Mouse (Mus musculus) macrophage (primary cell): ENCODE data around the gene Spata18. TPM values are rescaled to one million over a fixed set of nuclear protein-coding genes. Genes with fewer than 3 reads are reported as not detected.

Source experiments
- H3K27ac ChIP-seq: fragments of 350-480 bp; formaldehyde crosslinking; 2 replicates; pipeline ENCODE4 v1.9.0; 2021
- H3K36me3 ChIP-seq: fragments of 350-480 bp; formaldehyde crosslinking; 2 replicates; pipeline ENCODE4 v1.9.0; 2021; ENCODE audit errors: inconsistent target
- H3K4me3 ChIP-seq: fragments of 350-480 bp; formaldehyde crosslinking; 2 replicates; pipeline ENCODE4 v1.9.0; 2021; ENCODE audit errors: inconsistent target
- H3K79me2 ChIP-seq: fragments of 350-480 bp; formaldehyde crosslinking; 2 replicates; pipeline ENCODE4 v1.9.0; 2021; ENCODE audit errors: inconsistent target
- WGBS: methylation state at CpG from one replicate; pipeline ENCODE4 v1.1.7; 2026; ENCODE audit warnings: inconsistent platforms; ENCODE audit not compliant: missing documents; 5-methylcytosine and 5-hydroxymethylcytosine counted together
- polyA plus RNA-seq: library from polyadenylated mRNA; stranded (reverse); fragments of 250-400 nt; gene quantifications from 3 replicates; pipeline ENCODE4 v1.2.4, GENCODE M21; 2018; ENCODE audit warnings: inconsistent platforms
- total RNA-seq, 78 experiments: library from RNA; depleted of rRNA; stranded (reverse); fragments of 250-400 nt; gene quantifications; 1 replicate in 9 of 78; 2 replicates in 24 of 78; 3 replicates in 43 of 78; 4 replicates in 2 of 78; pipeline ENCODE4 v1.2.4; 2018; ENCODE audit warnings: inconsistent platforms in 56 of 78

Spata18 gene
- total RNA-seq (2018; cell fraction: chromatin; rRNA removed), result not detected
- total RNA-seq (2018; cell fraction: cytosol; rRNA removed), result not detected
- not detected for total RNA-seq (2018; cell fraction: nucleus; rRNA removed)
- not detected in 3 replicates for polyA plus RNA-seq

DNA sequence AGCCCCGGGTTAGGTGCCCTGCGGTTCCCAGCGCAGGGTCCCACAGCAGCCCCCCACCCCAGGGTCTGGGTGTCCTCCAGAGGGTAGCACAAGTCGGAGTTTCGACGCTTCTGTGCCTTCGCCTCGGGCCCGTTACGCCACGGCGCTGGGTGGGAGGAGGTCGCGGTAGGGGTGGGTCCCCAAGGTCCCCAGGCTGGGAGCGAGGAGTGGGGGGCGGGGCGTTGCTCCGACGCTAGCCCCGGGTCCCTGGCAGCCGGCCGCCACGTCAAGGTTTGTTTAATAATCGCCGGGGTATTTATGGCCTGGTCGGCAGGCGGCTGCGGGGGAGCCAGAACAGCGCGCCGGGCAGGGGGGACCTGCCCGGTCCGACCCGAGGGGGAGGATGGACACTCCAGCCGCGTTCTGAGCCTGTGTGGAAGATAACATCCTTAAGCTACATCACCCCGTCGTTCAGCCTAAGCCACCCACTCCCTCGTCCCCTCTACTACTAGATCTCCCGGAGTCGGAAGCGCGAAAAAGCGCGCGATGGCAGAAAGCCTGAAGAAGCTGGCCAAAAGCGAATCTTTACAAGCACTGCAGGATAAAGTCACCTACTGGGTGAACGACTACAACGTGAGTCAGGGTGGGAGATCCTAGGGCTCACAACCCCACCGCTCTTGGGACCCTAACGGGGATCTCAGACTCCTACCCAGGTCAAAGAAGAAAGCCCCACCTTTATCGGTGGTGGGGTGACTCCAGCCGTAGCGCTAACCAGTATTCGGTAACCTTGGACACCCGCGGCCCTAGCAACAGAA lies at the start of gene Spata18:
TSS of gene Spata18 (plus strand) at position 319 of the 794 bp plus-strand sequence.
- no peaks in the 10 kb centered on the region; the same call in 1 of the 2 replicates for H3K79me2 ChIP-seq
- WGBS, result 1% methylated on average over 55 of the region's 57 CpGs
- H3K4me3 ChIP-seq, result peak within 1 kb of the TSS; percentile 59
- no peak within 1 kb of the TSS for H3K27ac ChIP-seq
- H3K36me3 ChIP-seq, result no peaks in the 10 kb centered on the region

DNA sequence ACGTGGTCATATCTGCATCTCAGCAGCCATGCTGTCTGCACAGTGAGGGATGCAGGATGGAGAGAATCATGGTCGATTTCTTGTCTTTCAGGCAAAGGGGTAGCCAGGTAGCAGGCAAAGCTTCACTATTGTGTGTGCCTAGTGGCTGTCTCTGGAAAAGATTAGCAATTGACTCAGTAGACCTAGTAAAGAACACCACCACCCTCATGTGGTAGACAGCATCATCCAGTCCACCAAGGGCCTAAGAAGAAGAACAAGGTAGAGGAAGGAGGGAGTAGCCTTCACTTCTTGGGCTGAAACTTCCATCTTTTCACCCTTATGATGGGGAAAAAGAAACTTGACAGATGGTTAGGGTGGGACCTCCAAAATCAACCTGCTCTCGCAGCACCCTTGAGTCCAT lies 48.3 kb upstream of the Spata18 start:
- WGBS, result 78% methylated on average over 3 of the region's 3 CpGs
- H3K4me3 ChIP-seq, result no peak overlapping the region
- no peaks in the 10 kb centered on the region for H3K79me2 ChIP-seq
- no peaks in the 10 kb centered on the region for H3K36me3 ChIP-seq
- no peak overlapping the region for H3K27ac ChIP-seq

DNA sequence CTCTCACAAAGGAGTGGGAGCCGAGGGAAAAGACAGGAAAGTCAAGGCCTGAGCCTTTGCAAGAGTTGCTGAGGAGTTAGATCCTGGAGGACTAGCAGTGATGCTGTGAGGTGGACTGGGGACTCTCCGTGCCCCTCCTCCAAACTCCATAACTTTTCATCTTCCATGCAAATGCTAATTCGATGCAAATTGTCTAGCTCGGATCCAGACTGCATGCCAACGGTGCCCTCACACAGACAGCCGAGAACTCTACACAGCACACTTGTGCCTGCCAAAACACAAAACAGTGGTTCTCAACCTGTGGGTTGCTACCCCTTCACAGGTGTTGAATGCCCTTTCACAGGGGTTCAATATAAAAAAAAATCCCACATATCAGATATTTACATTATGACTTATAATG lies 46.6 kb upstream of the Spata18 start:
- Histone ChIP-seq H3K27ac (no peak overlapping the region), H3K4me3 (no peak overlapping the region), H3K79me2 (no peaks in the 10 kb centered on the region), H3K36me3 (no peaks in the 10 kb centered on the region)
- WGBS, result 94% methylated on average over 6 of the region's 6 CpGs

DNA sequence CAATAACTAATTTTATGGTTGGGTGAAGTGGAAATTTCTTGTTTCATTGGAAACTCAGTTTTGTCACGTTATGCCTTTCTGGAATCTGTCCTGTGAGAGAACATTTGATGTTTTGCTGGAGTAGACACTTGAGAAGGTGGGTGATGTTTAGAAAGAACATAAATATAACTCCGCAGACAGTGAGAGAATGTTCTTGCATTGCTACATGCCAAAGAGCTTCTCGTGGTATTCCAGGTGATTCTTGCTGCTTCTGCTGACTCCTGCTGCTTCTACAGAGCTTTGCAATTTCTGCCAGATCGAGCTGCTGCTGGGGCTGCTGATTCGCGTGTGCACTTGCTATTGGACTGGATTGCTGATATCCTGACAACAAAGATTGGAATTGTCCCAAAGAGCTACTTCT lies 46.2 kb upstream of the Spata18 start:
- Histone ChIP-seq H3K79me2 (no peaks in the 10 kb centered on the region), H3K4me3 (no peak overlapping the region), H3K27ac (no peak overlapping the region), H3K36me3 (no peaks in the 10 kb centered on the region)
- WGBS, result 96% methylated on average over 6 of the region's 6 CpGs

DNA sequence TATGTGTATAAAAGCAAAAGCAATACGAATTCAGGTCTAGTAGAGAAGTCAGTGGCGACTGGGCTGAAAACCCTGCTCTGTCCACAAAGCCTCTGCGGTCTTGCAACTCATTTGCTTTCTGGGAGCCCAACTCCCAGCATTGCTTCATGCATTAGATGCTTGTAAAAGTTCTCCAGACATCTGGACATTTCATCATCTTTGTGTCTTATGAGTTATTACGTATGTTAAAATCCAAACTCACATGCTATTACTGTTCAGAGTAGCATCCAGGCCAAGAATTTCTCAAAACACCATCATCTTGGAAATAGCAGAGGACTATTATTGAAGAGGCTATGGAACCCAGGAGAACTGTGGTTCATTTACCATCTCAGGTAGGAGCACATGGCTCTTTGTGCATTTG lies 40.1 kb upstream of the Spata18 start:
- Histone ChIP-seq H3K36me3 (no peaks in the 10 kb centered on the region), H3K27ac (no peak overlapping the region), H3K79me2 (no peaks in the 10 kb centered on the region), H3K4me3 (no peak overlapping the region)
- WGBS, result 89% methylated on average over 4 of the region's 4 CpGs

DNA sequence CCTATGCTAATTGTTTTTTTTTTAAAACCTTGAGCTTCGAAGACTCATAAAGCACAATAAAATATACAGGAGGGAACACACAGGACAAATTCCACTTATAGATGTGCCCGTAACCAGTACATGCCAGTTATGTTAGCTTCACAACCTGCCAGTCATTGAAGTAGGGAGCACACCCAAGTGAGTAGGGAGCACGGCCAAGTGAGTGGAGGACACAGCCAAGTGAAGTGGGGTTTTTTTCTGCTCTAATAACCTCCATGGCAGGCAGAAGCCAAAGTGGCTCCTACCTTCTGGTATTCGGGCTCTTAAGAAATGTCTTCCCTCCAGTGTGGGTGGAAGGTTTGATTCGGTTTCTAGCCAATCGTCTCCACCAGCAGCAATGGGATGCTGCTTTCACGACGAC lies 37.9 kb upstream of the Spata18 start:
- WGBS, result 93% methylated on average over 8 of the region's 8 CpGs
- no peak overlapping the region for H3K27ac ChIP-seq
- no peaks in the 10 kb centered on the region for H3K36me3 ChIP-seq
- no peaks in the 10 kb centered on the region for H3K79me2 ChIP-seq
- H3K4me3 ChIP-seq, result no peak overlapping the region

DNA sequence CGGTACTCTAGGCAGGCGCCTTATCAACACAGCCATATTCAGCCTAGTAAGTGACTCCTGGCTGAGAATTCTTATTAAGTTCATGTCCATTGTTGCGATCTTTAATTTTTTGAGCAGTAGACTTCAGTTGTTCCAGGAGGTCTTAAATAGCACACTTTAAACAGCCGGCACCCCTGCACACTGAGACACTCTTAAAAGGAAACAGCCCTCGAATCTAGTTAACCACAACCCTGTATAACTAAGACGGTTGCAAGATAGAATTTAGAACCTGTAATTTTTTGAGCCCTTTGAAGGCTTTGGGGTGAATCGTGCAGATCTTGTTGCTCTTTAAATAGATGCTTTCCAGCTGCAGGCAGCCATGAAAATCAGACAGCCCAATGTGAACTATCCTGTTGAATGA lies 36.0 kb upstream of the Spata18 start:
- Histone ChIP-seq H3K27ac (no peak overlapping the region), H3K4me3 (no peak overlapping the region), H3K79me2 (no peaks in the 10 kb centered on the region), H3K36me3 (no peaks in the 10 kb centered on the region)
- 21% methylated on average over 7 of the region's 7 CpGs for WGBS

DNA sequence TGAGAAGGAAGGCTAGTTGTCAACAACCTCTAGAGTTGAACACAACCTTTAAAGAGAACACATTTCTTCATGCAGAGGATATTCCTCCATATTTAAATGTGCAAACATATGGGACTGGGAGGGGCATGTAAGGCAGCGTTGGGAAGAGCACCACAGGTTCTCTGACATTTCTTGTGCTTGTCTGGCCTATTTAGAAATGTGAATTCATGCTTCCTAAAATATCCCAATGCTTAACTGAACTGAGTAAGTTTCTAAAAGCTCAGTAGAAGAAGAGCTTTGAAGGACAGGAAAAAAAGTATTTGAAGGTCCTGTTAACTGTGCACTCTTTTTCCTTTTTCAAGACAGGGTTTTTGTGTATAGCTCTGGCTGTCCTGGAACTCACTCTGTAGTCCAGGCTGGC lies 32.2 kb upstream of the Spata18 start:
- no peak overlapping the region for H3K27ac ChIP-seq
- no peaks in the 10 kb centered on the region for H3K36me3 ChIP-seq
- no peaks in the 10 kb centered on the region for H3K79me2 ChIP-seq
- no peak overlapping the region for H3K4me3 ChIP-seq
- WGBS, result 79% methylated on average over 1 of the region's 1 CpGs

DNA sequence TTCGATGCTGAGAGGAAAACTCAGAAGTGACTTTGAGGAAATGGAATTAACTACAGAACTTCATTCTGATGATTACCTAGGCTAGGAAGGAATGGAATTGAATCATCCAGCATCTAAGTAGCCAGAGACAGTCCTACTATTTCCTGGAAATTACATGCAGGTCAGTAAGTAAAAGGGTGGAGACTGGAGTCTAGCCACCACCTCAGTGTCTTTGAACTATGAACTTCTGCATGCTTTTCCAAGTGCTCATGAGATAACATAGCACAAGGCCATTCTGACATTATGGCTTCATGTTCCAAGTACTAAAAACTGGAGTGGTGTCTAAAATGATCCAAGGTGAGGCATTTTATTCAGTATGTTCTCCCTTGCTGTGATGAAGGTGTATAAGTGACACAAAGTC lies 25.7 kb upstream of the Spata18 start:
- H3K4me3 ChIP-seq, result no peak overlapping the region
- H3K79me2 ChIP-seq, result no peaks in the 10 kb centered on the region
- H3K36me3 ChIP-seq, result no peaks in the 10 kb centered on the region
- WGBS, result 71% methylated on average over 1 of the region's 1 CpGs
- no peak overlapping the region for H3K27ac ChIP-seq

DNA sequence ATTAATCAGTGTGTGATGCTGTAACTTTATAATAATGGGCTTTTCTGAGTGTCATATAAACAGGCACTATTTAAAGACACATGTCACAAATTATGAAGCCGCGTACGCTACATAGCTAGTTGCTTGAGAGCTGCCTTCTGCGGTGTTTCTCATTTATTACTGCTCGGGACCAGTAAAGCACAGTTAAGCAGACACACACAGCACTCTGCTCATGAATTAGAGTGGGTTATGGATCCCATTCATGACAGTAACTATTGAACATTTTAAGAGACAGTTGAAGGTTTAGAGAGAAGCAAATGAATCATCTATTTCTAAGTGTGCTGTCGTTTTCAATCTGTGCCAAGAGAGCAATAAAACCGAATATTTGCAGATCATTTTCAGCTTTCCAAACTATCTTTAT lies 24.3 kb upstream of the Spata18 start:
- Histone ChIP-seq H3K36me3 (no peaks in the 10 kb centered on the region), H3K27ac (no peak overlapping the region), H3K4me3 (no peak overlapping the region), H3K79me2 (no peaks in the 10 kb centered on the region)
- 98% methylated on average over 7 of the region's 7 CpGs for WGBS

DNA sequence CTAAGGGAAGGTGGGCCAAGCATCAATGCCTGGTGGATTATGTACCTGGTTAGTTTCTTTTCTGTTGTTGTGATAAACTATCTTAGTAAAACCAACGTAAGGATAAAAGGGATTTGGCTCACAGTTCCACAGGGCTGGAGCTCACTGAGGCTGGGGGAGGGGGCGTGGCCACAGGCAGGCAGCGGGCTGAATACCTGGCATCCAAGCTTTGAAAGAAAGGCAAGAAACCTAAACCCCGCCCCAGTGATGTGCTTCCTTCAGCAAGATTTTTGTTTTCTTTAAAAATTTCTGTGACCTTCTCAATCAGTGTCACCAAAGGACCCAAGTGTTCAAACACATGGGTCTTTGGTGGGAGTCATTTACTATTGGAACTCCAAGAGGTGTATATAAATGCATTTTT lies 23.6 kb upstream of the Spata18 start:
- 95% methylated on average over 4 of the region's 4 CpGs for WGBS
- H3K27ac ChIP-seq, result no peak overlapping the region
- H3K4me3 ChIP-seq, result no peak overlapping the region
- H3K79me2 ChIP-seq, result no peaks in the 10 kb centered on the region
- no peaks in the 10 kb centered on the region for H3K36me3 ChIP-seq

DNA sequence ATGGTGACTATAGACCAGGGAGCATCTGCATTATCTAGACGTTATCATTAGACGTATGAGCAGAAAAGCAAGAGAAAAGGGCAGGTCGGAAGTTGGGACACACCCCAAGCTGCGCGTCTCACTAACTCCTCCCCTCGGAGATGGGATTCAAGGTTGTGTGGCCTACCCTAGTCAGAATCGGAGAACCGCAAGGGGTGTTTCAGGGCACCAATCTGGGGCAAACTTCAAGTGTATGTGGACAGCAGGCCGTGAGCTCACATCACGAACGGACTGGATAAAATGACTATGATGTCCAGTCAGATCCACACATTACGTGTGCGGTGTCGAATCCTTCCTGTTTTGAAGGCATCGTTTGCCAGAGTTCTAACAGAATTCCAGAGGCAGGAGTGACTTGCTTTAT lies 23.2 kb upstream of the Spata18 start:
- 92% methylated on average over 15 of the region's 15 CpGs for WGBS

DNA sequence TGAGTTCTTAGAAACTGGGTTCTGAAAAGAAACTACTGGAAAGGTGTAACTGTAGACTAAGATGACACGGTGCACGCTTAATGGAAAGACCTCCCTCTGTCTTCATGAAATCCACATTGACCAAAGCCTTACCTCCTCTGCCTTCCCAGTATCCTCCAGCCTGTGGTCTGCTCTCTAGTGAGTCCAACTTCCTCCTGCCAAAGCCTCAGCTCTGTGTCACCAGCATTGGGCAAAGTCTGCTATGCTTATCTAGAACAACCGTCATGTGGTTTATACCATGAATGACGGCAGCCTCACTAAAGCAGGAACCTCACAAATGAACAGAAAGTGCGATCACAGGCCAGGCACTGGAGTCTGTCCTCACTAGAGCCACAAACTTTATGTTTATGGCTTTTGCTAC lies 21.0 kb upstream of the Spata18 start:
- Histone ChIP-seq H3K27ac (peak overlapping the region; percentile 51), H3K79me2 (no peaks in the 10 kb centered on the region), H3K36me3 (peaks cover 14% of the 10 kb centered on the region), H3K4me3 (no peak overlapping the region)
- 0% methylated on average over 5 of the region's 5 CpGs for WGBS

More for the DNA sequence above, 23.2 kb upstream of the Spata18 start:
- Histone ChIP-seq H3K27ac (no peak overlapping the region), H3K4me3 (no peak overlapping the region), H3K36me3 (no peaks in the 10 kb centered on the region), H3K79me2 (no peaks in the 10 kb centered on the region)

DNA sequence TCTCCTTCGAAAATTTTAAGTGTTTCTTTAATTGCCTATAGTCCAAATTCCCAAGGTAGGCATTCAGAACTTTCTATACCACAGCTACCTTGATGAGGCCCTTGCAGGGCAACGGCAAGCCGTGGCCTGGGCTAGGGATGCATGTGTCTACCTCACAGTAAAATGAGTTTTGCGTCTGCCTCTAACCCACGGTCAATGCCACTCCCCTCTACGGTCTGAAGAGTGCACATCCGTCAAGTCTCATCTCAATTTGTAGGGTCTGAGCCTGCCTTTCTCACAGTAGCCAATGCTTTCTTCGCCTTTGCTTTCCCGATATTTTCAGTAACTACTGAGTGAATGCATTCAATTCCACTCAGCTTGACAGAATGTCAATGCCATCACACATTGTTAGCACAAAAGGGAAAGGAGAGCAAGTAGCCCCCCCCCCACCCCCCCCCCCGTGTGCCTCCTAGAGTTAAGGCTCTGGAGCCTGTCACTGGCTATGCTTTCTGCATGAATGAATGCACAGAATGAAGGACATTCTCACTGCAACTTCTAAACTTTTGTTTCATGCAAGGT lies 20.1 kb upstream of the Spata18 start:
- Histone ChIP-seq H3K4me3 (no peak overlapping the region), H3K79me2 (no peaks in the 10 kb centered on the region), H3K27ac (peak overlapping the region; percentile 51), H3K36me3 (peaks cover 23% of the 10 kb centered on the region)
- WGBS, result 83% methylated on average over 9 of the region's 10 CpGs

DNA sequence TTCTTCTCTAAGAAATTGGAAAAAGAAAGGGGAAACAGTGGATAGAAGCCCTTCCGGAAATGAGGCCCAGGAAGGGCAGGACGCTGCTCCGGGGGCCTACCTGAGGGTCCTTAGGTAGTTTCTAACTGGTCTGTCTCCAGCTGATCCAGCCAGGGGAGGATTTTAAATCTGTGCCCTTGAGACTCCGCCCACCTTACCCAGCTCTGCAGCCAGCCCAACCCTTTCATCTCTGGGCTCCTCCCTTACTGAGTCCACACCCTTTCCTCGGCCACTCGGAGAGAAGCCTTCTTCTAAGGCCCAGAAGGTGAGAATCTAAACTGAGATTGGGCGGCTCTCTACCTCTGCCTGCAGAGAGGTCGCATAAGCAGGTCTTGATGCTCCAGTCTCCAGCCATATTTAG lies 18.9 kb upstream of the Spata18 start, which contains the start of gene Lrrc66:
TSS of gene Lrrc66 (minus strand) at position 236 of the 400 bp plus-strand sequence.
- 89% methylated on average over 8 of the region's 8 CpGs for WGBS
- Histone ChIP-seq H3K27ac (no peak within 1 kb of the TSS), H3K36me3 (peaks cover 32% of the 10 kb centered on the region), H3K79me2 (no peaks in the 10 kb centered on the region), H3K4me3 (no peak within 1 kb of the TSS)
